Mouse (Mus musculus) kidney, embryonic 14.5 days (tissue): ENCODE results near the gene Cerk. TPM values are rescaled to one million over a fixed set of nuclear protein-coding genes. Genes with fewer than 3 reads are reported as not detected.

Source experiments
- ATAC-seq: fragments of 200-750 bp; cut with Nextera tagmentation; 2 replicates; pipeline ENCODE4 v1.8.0; 2017; ENCODE audit warnings: moderate number of reproducible peaks, mild to moderate bottlenecking, moderate TSS enrichment, moderate library complexity; ENCODE audit not compliant: low FRiP score, low TSS enrichment
- H3K27ac ChIP-seq: fragments of 300-500 bp; sonication (generic); 2 replicates; pipeline ENCODE4 v1.5.1; 2014; ENCODE audit warnings: low read depth, mild to moderate bottlenecking, low read length, moderate library complexity, mixed read lengths
- H3K27me3 ChIP-seq: fragments of 300-500 bp; sonication (generic); 2 replicates; pipeline ENCODE4 v1.6.1; 2014; ENCODE audit warnings: mild to moderate bottlenecking, low read length; ENCODE audit not compliant: control insufficient read depth, insufficient read depth
- H3K36me3 ChIP-seq: fragments of 300-500 bp; sonication (generic); 2 replicates; pipeline ENCODE4 v1.6.1; 2014; ENCODE audit warnings: low read length, mixed read lengths; ENCODE audit not compliant: control insufficient read depth, insufficient read depth
- H3K4me1 ChIP-seq: fragments of 300-500 bp; sonication (generic); 2 replicates; pipeline ENCODE4 v1.6.1; 2014; ENCODE audit warnings: low read length, mixed read lengths; ENCODE audit not compliant: control insufficient read depth, insufficient read depth
- H3K4me2 ChIP-seq: fragments of 300-500 bp; sonication (generic); replicated peaks from 2 replicates; pipeline ENCODE4 v1.6.1; 2014; ENCODE audit warnings: low read depth, mild to moderate bottlenecking, low read length
- H3K4me3 ChIP-seq: fragments of 300-500 bp; sonication (generic); 2 replicates; pipeline ENCODE4 v1.5.1; 2014; ENCODE audit warnings: mild to moderate bottlenecking, low read length
- H3K9ac ChIP-seq: fragments of 300-500 bp; sonication (generic); 2 replicates; pipeline ENCODE4 v1.6.1; 2014; ENCODE audit warnings: low read depth, mild to moderate bottlenecking, low read length, moderate library complexity
- H3K9me3 ChIP-seq: fragments of 300-500 bp; sonication (generic); 2 replicates; pipeline ENCODE4 v1.6.1; 2016; ENCODE audit warnings: low read length; ENCODE audit not compliant: control insufficient read depth
- WGBS: fragments of 180-500 bp; shearing (Covaris S2); extraction: QIAGEN DNeasy Blood & Tissue Kit; methylation state at CpG from one replicate; pipeline ENCODE4 v1.1.7; 2014; 5-methylcytosine and 5-hydroxymethylcytosine counted together
- polyA plus RNA-seq: library from polyadenylated mRNA; unstranded; fragments of >200 nt; fragmentation: Nextera tagmentation; extraction: Ambion mirVana; gene quantifications from 2 replicates; pipeline ENCODE4 v1.2.1, GENCODE M21; 2014

The Cerk gene
- polyA plus RNA-seq, 1 experiment from 2014 or later: 14.2 TPM

DNA sequence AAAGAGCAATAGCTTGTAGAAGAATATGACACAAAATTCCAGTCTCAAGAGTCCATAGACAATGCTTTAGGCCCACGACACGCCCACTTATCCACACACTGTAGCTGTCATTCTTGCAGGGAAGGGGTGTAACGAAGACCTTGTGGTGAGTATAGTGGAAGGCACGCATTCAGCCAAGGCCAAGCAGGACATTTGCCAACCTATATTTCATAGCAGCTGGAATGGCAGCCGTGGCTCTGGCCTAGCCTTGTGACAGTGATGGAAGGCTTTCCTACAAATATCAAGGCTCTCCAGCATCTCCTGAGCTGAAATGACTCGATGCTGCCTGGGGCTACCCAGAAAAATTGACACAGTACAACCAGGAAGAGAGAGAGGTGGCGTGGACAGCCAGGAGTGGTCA lies 40.9 kb downstream of the Cerk start:
- H3K4me2 ChIP-seq: no peak overlapping the region
- H3K4me1 ChIP-seq: no peaks in the 10 kb centered on the region
- H3K9me3 ChIP-seq: no peaks in the 10 kb centered on the region
- 87% methylated on average over 7 of the region's 7 CpGs for WGBS
- no peak for ATAC-seq
- peaks cover 16% of the 10 kb centered on the region; the same call in 1 of the 2 replicates for H3K36me3 ChIP-seq
- H3K4me3 ChIP-seq: no peak overlapping the region
- H3K27me3 ChIP-seq: no peaks in the 10 kb centered on the region
- H3K27ac ChIP-seq: no peak overlapping the region
- H3K9ac ChIP-seq: no peak overlapping the region

DNA sequence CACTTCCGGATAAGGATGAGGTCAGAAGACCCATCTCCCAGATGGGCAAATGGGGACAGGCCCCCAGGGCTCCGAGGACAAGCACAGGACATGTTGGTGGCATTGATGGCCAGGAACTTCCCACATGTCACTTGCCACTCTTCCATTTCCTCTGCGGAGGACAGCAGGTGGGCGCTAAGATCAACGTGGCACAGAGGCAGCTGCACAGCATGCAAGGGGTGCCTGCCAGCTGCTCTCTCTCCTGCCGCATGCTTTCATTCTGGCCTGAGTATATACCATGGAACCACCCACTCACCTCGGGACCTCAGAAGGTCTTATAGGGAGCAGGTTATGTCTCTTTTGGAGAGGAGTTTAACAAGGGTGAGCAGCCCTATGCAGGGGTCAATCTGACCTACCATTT lies 41.4 kb downstream of the Cerk start:
- H3K9ac ChIP-seq: no peak overlapping the region
- H3K36me3 ChIP-seq: peaks cover 16% of the 10 kb centered on the region; the same call in 1 of the 2 replicates
- H3K27me3 ChIP-seq: no peaks in the 10 kb centered on the region
- H3K27ac ChIP-seq: no peak overlapping the region
- no peak for ATAC-seq
- WGBS: 77% methylated on average over 7 of the region's 7 CpGs
- H3K4me1 ChIP-seq: no peaks in the 10 kb centered on the region
- no peak overlapping the region for H3K4me2 ChIP-seq
- no peak overlapping the region for H3K4me3 ChIP-seq
- no peaks in the 10 kb centered on the region for H3K9me3 ChIP-seq

DNA sequence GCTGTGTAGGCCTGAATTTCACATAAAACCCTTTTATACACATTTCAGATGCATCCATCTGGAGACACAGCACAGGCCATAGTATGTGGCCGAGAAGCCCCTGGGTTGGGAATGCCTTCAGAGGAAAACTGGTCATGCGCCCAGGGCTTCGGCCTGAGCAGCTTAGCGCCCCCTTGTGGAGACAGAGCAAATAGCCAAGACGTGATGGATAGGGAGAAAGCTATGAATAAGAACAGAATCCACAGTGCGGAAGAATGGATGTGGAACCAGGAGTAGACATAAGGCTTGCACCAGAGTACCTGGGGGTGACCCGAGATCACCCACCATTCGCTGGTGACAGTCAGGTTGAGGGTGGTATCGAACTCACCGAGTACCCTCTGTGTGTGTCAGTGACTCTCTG lies 45.6 kb downstream of the Cerk start:
- Histone ChIP-seq H3K4me1 (no peaks in the 10 kb centered on the region), H3K4me3 (no peak overlapping the region), H3K4me2 (no peak overlapping the region), H3K27me3 (no peaks in the 10 kb centered on the region), H3K27ac (0 out of 2 replicates have a peak overlapping the region, but pooled peaks have one; percentile 4), H3K9me3 (no peaks in the 10 kb centered on the region), H3K9ac (no peak overlapping the region), H3K36me3 (peaks cover 18% of the 10 kb centered on the region; the same call in 1 of the 2 replicates)
- 0 out of 2 replicates have a peak, but pooled peaks have one; percentile 20 for ATAC-seq
- 35% methylated on average over 10 of the region's 10 CpGs for WGBS

DNA sequence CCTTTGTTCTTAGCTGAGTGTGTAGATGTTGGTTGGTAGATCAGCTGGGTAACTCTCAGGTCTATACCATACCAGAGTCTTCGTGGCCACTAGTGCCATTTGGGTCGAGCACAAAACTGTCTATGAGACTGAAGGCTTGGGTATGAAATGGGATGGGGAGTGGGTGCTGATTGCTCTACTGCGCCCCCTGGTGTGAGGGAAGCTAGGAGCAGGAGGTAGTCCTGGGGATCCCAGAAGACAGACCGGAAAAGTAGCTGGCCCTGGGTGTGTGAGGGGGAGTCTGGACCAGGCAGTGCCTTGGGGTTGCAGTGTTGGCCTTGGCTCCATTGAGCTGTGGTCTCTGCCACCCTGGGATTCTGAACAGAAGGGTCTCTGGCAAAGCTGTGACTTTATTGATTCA lies 48.3 kb downstream of the Cerk start:
- no peak overlapping the region for H3K27ac ChIP-seq
- 62% methylated on average over 4 of the region's 4 CpGs for WGBS
- H3K4me1 ChIP-seq: no peaks in the 10 kb centered on the region
- peaks cover 27% of the 10 kb centered on the region for H3K36me3 ChIP-seq
- no peak for ATAC-seq
- no peaks in the 10 kb centered on the region for H3K9me3 ChIP-seq
- no peak overlapping the region for H3K9ac ChIP-seq
- H3K27me3 ChIP-seq: no peaks in the 10 kb centered on the region
- no peak overlapping the region for H3K4me2 ChIP-seq
- H3K4me3 ChIP-seq: no peak overlapping the region

DNA sequence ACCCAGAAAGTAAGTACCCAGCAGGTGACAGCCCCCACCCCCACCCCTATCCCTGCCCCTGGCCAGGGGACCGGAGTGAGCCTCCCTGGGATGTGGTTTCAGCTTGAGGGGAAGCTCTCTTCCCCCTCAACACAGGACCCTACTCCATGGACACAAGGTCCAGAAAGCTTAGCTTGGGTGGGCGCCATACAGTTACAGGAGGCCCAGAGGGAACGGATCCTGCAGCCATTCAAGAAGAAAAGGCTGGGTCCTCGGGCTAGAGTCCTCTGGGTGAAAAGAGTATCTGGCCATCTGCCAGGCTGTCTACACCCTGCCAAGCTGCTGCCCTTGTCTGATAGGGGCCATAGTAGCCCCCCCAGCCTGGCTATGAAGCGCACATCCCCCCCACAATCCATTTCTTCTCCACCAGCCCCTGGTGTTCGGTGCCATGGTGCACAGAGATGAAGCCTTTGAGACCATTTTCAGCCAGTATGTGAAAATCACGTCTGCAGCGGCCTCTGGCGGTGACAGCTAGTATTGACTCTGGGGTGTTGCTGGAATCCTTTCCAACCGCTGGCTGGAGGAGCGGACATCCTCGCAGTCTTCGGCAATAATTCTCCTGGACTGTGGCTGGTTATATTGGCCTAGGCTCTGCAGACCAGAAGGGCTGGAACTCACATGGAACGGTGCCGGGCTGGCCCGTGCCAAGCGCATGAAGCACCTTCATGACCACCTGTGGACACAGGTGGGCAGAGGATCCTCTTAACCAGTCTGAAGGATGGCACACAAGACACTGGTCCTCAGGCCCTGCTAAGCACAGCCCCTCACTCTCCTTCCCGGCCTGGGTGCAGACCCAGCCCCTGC lies 50.8 kb downstream of the Cerk start:
- H3K4me3 ChIP-seq: no peak overlapping the region
- H3K27ac ChIP-seq: no peak overlapping the region
- no peaks in the 10 kb centered on the region for H3K4me1 ChIP-seq
- no peak overlapping the region for H3K4me2 ChIP-seq
- peak; percentile 26; the same call in 1 of the 2 replicates for ATAC-seq
- no peaks in the 10 kb centered on the region for H3K9me3 ChIP-seq
- no peak overlapping the region; the same call in 1 of the 2 replicates for H3K9ac ChIP-seq
- WGBS: 44% methylated on average over 18 of the region's 18 CpGs
- H3K27me3 ChIP-seq: no peaks in the 10 kb centered on the region
- peaks cover 40% of the 10 kb centered on the region for H3K36me3 ChIP-seq

DNA sequence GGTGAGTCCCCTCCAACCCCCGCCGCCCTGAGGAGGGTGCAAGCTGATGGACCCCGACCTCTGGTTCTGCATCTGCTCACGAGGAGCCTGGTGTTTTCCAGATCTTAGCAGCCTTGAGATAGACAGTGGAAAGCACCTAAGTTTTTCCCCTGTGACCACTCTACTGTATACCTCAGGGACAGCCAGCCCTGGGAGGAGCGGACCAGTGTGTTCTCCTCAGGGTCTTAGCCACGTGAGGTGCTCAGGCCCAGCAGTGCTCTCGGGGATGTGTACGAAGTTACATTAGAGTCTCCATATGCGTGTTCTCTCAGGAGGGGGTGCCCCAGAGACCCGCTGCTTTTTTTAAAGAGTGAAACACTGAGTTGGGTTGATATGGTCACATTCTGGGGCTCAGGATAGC lies 55.3 kb downstream of the Cerk start:
- Histone ChIP-seq H3K4me1 (no peaks in the 10 kb centered on the region), H3K27me3 (no peaks in the 10 kb centered on the region), H3K9me3 (no peaks in the 10 kb centered on the region), H3K36me3 (peaks cover 69% of the 10 kb centered on the region), H3K9ac (no peak overlapping the region), H3K27ac (no peak overlapping the region), H3K4me2 (no peak overlapping the region), H3K4me3 (no peak overlapping the region)
- no peak for ATAC-seq
- WGBS: 92% methylated on average over 10 of the region's 10 CpGs

DNA sequence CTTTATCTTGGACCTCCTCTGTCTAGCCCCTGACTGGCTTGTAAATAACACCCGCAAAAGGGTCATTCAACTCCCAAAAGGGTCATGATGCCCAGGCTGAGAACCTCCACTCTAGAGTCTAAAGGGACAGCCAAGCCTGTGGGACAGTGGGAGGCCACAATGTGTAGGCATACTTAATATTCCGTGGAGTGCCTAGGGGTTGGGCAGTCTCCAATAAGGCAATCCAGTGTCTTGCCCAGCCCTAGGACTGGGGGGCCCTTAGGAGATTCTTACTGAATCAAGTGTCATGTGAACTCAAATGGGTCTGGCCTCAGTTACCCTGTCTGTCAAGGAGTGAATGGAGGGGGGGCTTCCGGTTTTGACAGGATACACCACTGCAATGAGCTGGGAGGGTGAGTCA lies 56.9 kb downstream of the Cerk start:
- H3K27ac ChIP-seq: no peak overlapping the region
- ATAC-seq: no peak
- WGBS: 78% methylated on average over 3 of the region's 3 CpGs

DNA sequence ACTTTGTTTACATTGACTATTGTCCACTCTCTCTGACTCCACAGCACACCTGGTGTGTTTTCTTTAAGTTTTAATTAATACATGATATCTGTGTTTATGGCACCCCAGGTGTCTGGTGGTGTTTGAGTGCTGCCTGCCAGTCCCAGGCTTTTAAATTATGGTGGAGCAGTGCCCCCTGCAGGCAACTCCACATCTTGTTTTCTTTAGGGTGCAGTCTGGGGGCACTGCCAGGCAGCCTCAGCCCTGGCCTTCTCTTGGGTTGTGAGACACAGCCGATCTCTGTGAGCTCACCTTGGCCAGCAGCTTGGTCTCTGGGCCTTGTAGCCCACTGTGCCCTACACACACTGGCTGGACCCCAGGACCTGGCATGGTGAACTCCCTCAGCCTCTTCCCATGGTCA lies 61.6 kb downstream of the Cerk start:
- WGBS: 40% methylated on average over 1 of the region's 1 CpGs
- peaks cover 45% of the 10 kb centered on the region for H3K36me3 ChIP-seq
- H3K27me3 ChIP-seq: no peaks in the 10 kb centered on the region
- no peak overlapping the region for H3K27ac ChIP-seq
- no peak overlapping the region for H3K4me3 ChIP-seq
- H3K4me1 ChIP-seq: no peaks in the 10 kb centered on the region
- no peak for ATAC-seq
- H3K9ac ChIP-seq: no peak overlapping the region
- H3K4me2 ChIP-seq: no peak overlapping the region
- H3K9me3 ChIP-seq: no peaks in the 10 kb centered on the region

More for the DNA sequence above, 56.9 kb downstream of the Cerk start:
- Histone ChIP-seq H3K36me3 (peaks cover 60% of the 10 kb centered on the region), H3K9ac (no peak overlapping the region), H3K27me3 (no peaks in the 10 kb centered on the region), H3K4me1 (no peaks in the 10 kb centered on the region), H3K9me3 (no peaks in the 10 kb centered on the region), H3K4me2 (no peak overlapping the region), H3K4me3 (no peak overlapping the region)

DNA sequence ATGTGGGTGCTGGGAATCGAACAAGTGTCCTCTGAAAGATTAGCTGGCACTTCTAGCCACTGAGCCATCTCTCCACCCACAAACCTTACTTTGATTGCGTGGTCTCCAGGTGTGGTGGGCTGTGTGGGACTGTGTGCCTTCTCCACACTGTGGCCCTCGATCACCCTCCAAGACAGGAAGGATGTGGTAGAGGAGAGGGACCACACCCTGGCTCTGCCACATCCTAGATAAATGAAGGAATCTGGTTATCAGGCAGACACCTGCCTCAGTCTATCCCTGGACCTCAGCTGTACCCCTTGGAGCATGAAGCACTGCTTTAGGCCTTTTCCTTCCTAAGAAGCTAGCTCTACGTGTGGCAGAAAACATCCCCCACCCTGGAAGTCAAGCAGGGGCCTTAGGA lies 62.5 kb downstream of the Cerk start:
- H3K4me1 ChIP-seq: no peaks in the 10 kb centered on the region
- peaks cover 38% of the 10 kb centered on the region for H3K36me3 ChIP-seq
- no peak overlapping the region for H3K4me3 ChIP-seq
- no peak overlapping the region for H3K9ac ChIP-seq
- no peaks in the 10 kb centered on the region for H3K27me3 ChIP-seq
- 92% methylated on average over 4 of the region's 4 CpGs for WGBS
- no peak overlapping the region for H3K4me2 ChIP-seq
- H3K27ac ChIP-seq: no peak overlapping the region
- no peaks in the 10 kb centered on the region for H3K9me3 ChIP-seq
- ATAC-seq: no peak
